Mouse (Mus musculus): Measurements from ENCODE around the gene Slc22a12. TPM values are rescaled to one million over a fixed set of nuclear protein-coding genes. Genes with fewer than 3 reads are reported as not detected.

Gene Slc22a12
- total and polyA plus RNA-seq, 3 experiments: not detected

GRCm38 (mm10) chr19:6536696-6537095, 6.1 kb downstream of the Slc22a12 start:
- Histone ChIP-seq H3K36me3 (ENCODE audit: control insufficient read depth in 1 of 2, insufficient read depth in 2 of 2, low read length in 2 of 2) (no peaks in the 10 kb centered on the region), H3K79me2 (ENCODE audit: control insufficient read depth, insufficient read depth, low read length, poor library complexity) (no peaks in the 10 kb centered on the region), H3K27ac (ENCODE audit: control insufficient read depth, low read depth, low read length) (no peak overlapping the region), H3K4me3 (ENCODE audit: control insufficient read depth in 1 of 2, insufficient read depth in 1 of 2, low read depth in 2 of 2, low read length in 2 of 2) (no peak overlapping the region), H3K4me1 (ENCODE audit: control insufficient read depth in 1 of 2, insufficient read depth in 2 of 2, low read length in 2 of 2) (no peaks in the 10 kb centered on the region), H3K27me3 (ENCODE audit: control insufficient read depth in 1 of 2, insufficient read depth in 2 of 2, low read length in 2 of 2) (no peaks in the 10 kb centered on the region; a peak in 1 of 4 replicates), H3K9ac (ENCODE audit: control insufficient read depth, low read depth, low read length, poor library complexity, severe bottlenecking) (no peak overlapping the region), H3K9me3 (replicated peaks; ENCODE audit: insufficient read depth, low read length) (no peaks in the 10 kb centered on the region)
- DNase-seq (ENCODE audit: low read depth, low spot score): no peak
- no peak for TF ChIP-seq E2F4 (IDR thresholded peaks at IDR 0.05; ENCODE audit: borderline replicate concordance, low read depth, low read length)
- TF ChIP-seq CHD2 (IDR thresholded peaks at IDR 0.05; ENCODE audit: low read length): no peak
- TF ChIP-seq NRF1 (IDR thresholded peaks at IDR 0.05; ENCODE audit: insufficient read depth, low read depth, low read length, poor library complexity, severe bottlenecking): no peak
- TF ChIP-seq MXI1 (IDR thresholded peaks at IDR 0.05; ENCODE audit: low read depth, low read length): no peak
- TF ChIP-seq ELF1 (IDR thresholded peaks at IDR 0.05; ENCODE audit: low read depth, low read length): no peak
- TF ChIP-seq MAX (IDR thresholded peaks at IDR 0.05; ENCODE audit: low read length): no peak
- no peak for TF ChIP-seq ZNF384 (IDR thresholded peaks at IDR 0.05; ENCODE audit: low read depth, low read length)
- TF ChIP-seq RCOR1 (IDR thresholded peaks at IDR 0.05; ENCODE audit: low read depth, low read length): no peak
- TF ChIP-seq USF1 (IDR thresholded peaks at IDR 0.05; ENCODE audit: low read depth, low read length): no peak
- no peak for TF ChIP-seq MAZ (IDR thresholded peaks at IDR 0.05; ENCODE audit: low read depth, low read length)
- TF ChIP-seq TCF12 (IDR thresholded peaks at IDR 0.05; ENCODE audit: low read depth, low read length): no peak
- TF ChIP-seq EP300 (IDR thresholded peaks at IDR 0.05; ENCODE audit: low read depth in 1 of 2, low read length in 2 of 2): no peak
- TF ChIP-seq RAD21 (IDR thresholded peaks at IDR 0.05; ENCODE audit: low read depth, low read length): no peak
- TF ChIP-seq SMC3 (IDR thresholded peaks at IDR 0.05; ENCODE audit: low read depth, low read length): no peak
- TF ChIP-seq CHD1 (IDR thresholded peaks at IDR 0.05; ENCODE audit: low read depth, low read length): no peak
- TF ChIP-seq KAT2A (conservative IDR thresholded peaks at IDR 0.05; ENCODE audit: low read depth, low read length): no peak
- no peak for TF ChIP-seq MYB (IDR thresholded peaks at IDR 0.05; ENCODE audit: low read depth, low read length)
- no peak for TF ChIP-seq TBP (IDR thresholded peaks at IDR 0.05; ENCODE audit: low read depth, low read length)
- TF ChIP-seq ETS1 (IDR thresholded peaks at IDR 0.05; ENCODE audit: low read depth, low read length): no peak
- TF ChIP-seq HCFC1 (IDR thresholded peaks at IDR 0.05; ENCODE audit: low read depth, low read length): no peak

GRCm38 (mm10) chr19:6536201-6536600, 6.6 kb downstream of the Slc22a12 start:
- Histone ChIP-seq H3K27me3 (ENCODE audit: control insufficient read depth in 1 of 2, insufficient read depth in 2 of 2, low read length in 2 of 2) (no peaks in the 10 kb centered on the region; a peak in 1 of 4 replicates), H3K9ac (ENCODE audit: control insufficient read depth, low read depth, low read length, poor library complexity, severe bottlenecking) (no peak overlapping the region), H3K4me3 (ENCODE audit: control insufficient read depth in 1 of 2, insufficient read depth in 1 of 2, low read depth in 2 of 2, low read length in 2 of 2) (no peak overlapping the region), H3K4me1 (ENCODE audit: control insufficient read depth in 1 of 2, insufficient read depth in 2 of 2, low read length in 2 of 2) (no peaks in the 10 kb centered on the region), H3K27ac (ENCODE audit: control insufficient read depth, low read depth, low read length) (no peak overlapping the region), H3K9me3 (replicated peaks; ENCODE audit: insufficient read depth, low read length) (no peaks in the 10 kb centered on the region), H3K79me2 (ENCODE audit: control insufficient read depth, insufficient read depth, low read length, poor library complexity) (no peaks in the 10 kb centered on the region), H3K36me3 (ENCODE audit: control insufficient read depth in 1 of 2, insufficient read depth in 2 of 2, low read length in 2 of 2) (no peaks in the 10 kb centered on the region)
- DNase-seq (ENCODE audit: low read depth, low spot score): no peak
- no peak for TF ChIP-seq ZC3H11A (IDR thresholded peaks at IDR 0.05; ENCODE audit: low read depth, low read length)
